Mouse (Mus musculus) brain, embryonic 14.5 days (tissue): ENCODE measurements around the gene Palld.

Source experiments
- CTCF ChIP-seq: fragments of 200-500 bp; IDR thresholded peaks from 2 replicates; pipeline ENCODE4 v1.5.1; 2012; ENCODE audit warnings: inconsistent platforms, mild to moderate bottlenecking, moderate library complexity, borderline replicate concordance; ENCODE audit not compliant: insufficient read depth, insufficient read length; ENCODE audit errors: extremely low read depth
- POLR2A ChIP-seq: fragments of 200-500 bp; IDR thresholded peaks from 2 replicates; pipeline ENCODE4 v1.6.1; 2012; ENCODE audit warnings: mild to moderate bottlenecking, inconsistent platforms, borderline replicate concordance; ENCODE audit not compliant: poor library complexity, insufficient read depth, insufficient read length, severe bottlenecking; ENCODE audit errors: extremely low read depth

DNA sequence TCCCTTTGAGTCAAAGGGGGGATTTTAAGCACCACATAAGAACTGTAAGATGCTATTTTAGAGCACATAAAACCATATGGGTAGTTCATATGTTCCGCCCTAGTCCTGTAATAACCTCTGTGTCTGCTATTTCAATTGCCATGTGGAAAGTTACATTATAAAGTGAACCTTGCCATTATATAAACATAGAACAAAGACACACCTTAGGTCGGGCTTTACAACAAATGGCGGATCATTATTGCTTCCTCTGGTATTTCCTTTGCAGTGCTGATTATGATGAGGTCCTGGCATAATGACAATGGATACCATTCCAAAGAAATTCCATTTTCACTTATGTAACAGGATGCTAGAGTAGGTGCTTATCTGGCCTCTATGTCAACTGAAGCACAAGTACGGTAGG, 70.5 kb downstream of the Palld start:
- no peak for TF ChIP-seq CTCF
- no peak for TF ChIP-seq POLR2A
